Mouse (Mus musculus) limb, embryonic 10.5 days (tissue): ENCODE measurements around the gene Tinagl1. TPM values are rescaled to one million over a fixed set of nuclear protein-coding genes. Genes with fewer than 3 reads are reported as not detected.

Experiments
- DNase-seq: peaks from one replicate; pipeline ENCODE4 v3.0.0-alpha.2; 2017; ENCODE audit warnings: low spot score
- H3K27ac ChIP-seq: fragments of 300-500 bp; sonication (generic); 2 replicates; pipeline ENCODE4 v1.5.1; 2016; ENCODE audit warnings: mild to moderate bottlenecking
- H3K27me3 ChIP-seq: fragments of 300-500 bp; sonication (generic); 2 replicates; pipeline ENCODE4 v1.6.1; 2016; ENCODE audit warnings: low read depth, mild to moderate bottlenecking; ENCODE audit not compliant: poor library complexity, severe bottlenecking
- H3K36me3 ChIP-seq: fragments of 300-500 bp; sonication (generic); 2 replicates; pipeline ENCODE4 v1.6.1; 2016; ENCODE audit warnings: mild to moderate bottlenecking, moderate library complexity
- H3K4me1 ChIP-seq: fragments of 300-500 bp; sonication (generic); 2 replicates; pipeline ENCODE4 v1.6.1; 2016
- H3K4me3 ChIP-seq: fragments of 300-500 bp; sonication (generic); 2 replicates; pipeline ENCODE4 v1.5.1; 2016; ENCODE audit warnings: mild to moderate bottlenecking, moderate library complexity
- H3K9me3 ChIP-seq: fragments of 300-500 bp; sonication (generic); replicated peaks from 2 replicates; pipeline ENCODE4 v1.6.1; 2016; ENCODE audit warnings: mild to moderate bottlenecking
- WGBS: fragments of 180-500 bp; shearing (Covaris S2); methylation state at CpG from one replicate; pipeline ENCODE4 v1.1.7; 2016; 5-methylcytosine and 5-hydroxymethylcytosine counted together
- polyA plus RNA-seq: library from polyadenylated mRNA; unstranded; fragments of >200 nt; fragmentation: Nextera tagmentation; extraction: Ambion mirVana; gene quantifications from 2 replicates; pipeline ENCODE4 v1.2.1, GENCODE M21; 2016

Tinagl1 gene
- polyA plus RNA-seq, 1 experiment from 2014 or later: 8.1 TPM

DNA sequence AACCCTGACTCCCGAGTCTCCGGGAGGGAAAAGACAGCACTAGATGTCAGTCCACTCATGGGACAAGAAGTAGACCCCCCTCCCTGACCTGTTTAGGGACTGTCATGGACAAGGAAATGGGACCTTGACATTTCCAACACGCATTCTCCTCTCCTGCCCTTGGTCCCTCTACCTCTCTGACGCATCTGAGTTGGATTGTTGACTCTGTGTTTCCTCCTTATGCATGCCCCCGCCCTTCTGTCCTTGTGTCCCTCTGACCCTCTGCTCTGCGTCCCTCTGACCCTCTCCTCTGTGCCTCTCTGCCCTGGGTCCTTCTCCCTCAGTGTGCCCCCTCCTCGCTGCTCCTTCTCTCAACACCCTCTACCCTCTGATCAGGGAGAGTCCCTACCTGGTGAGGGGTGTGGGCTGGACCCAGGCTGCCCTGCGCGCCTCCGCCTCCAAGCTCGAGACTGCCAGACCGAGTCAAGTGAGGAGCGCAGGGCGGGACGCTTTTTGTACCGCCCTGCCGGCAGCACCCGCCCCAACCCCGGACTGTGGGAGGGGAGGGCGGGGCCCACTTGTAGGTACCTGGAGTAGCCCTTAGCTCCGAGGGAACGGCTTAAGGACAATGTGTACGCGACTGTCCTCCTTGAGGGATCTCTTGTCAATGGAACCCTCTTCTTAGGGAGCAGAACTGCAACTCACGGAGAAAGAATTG, 439 bp downstream of the Tinagl1 start:
- Histone ChIP-seq H3K4me1 (peaks cover 62% of the 10 kb centered on the region), H3K9me3 (no peaks in the 10 kb centered on the region), H3K27ac (peak overlapping the region; percentile 69), H3K27me3 (peaks cover 39% of the 10 kb centered on the region), H3K4me3 (peak overlapping the region; percentile 45), H3K36me3 (no peaks in the 10 kb centered on the region)
- DNase-seq: peak; percentile 69
- WGBS: 4% methylated on average over 25 of the region's 25 CpGs

DNA sequence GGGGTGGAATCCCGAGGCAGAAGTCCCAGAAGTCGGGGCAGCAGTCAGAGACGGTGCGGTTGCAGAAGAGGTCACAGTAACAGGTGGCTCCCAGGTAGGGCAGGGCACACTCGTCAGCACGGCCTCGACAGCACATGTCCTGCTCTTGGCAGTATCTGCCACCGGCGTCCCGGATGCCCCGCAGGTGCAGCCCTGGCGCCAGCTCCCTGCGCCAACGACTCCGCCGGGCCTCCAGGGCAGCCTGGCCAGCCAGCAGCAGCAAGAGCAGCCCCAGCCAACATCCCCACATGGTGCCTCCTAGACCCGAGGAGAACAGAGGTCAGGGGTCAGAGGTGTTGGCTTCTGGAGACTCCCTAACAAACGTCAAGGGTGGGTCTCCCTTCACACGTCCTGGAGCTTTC, 1.0 kb downstream of the Tinagl1 start:
- DNase-seq: no peak
- Histone ChIP-seq H3K36me3 (no peaks in the 10 kb centered on the region), H3K4me1 (peaks cover 64% of the 10 kb centered on the region), H3K4me3 (peak overlapping the region; percentile 45), H3K9me3 (no peaks in the 10 kb centered on the region), H3K27ac (peak overlapping the region; percentile 69), H3K27me3 (peaks cover 39% of the 10 kb centered on the region)
- WGBS: 34% methylated on average over 19 of the region's 19 CpGs

DNA sequence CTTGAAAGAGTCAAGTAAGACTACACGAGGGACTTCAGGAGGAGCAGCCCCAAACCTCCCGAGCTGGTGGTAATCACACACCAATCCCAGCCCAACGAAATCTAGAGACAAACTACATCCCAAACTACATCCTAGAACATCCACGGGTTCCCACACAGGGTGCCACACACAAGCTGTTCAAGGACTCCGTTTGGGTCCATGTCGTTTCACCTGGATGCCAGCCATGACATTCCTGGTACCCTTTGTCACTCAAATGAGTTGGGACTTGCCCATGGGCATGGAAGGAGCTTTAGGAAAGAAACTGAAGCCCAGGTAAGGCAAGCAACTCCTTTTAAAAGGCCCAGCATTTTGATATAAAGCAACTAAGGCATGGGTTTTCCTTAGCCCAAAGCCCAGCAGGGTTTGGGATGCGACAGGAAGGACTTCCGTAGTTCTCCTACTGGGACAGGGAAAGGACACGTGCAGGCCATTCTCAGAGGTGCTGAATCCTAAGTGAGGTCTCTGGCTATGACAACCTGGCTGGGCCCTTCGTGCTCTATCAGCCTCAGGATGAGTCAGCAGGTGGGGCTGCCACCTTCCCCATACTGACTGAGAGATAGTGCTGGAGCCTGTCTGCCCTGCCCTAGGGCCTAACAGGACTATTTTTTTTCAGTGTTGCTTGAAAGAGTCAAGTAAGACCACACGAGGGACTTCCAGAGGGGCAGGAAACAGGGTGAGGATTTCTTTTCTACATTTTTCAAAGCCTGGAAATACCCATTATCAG, 1.7 kb downstream of the Tinagl1 start:
- WGBS: 71% methylated on average over 11 of the region's 11 CpGs
- DNase-seq: no peak
- peaks cover 70% of the 10 kb centered on the region for H3K4me1 ChIP-seq
- no peaks in the 10 kb centered on the region for H3K36me3 ChIP-seq
- H3K9me3 ChIP-seq: no peaks in the 10 kb centered on the region
- 0 out of 2 replicates have a peak overlapping the region, but pooled peaks have one; percentile 7 for H3K4me3 ChIP-seq
- H3K27ac ChIP-seq: peak overlapping the region; percentile 85; the same call in 1 of the 2 replicates
- peaks cover 43% of the 10 kb centered on the region for H3K27me3 ChIP-seq

DNA sequence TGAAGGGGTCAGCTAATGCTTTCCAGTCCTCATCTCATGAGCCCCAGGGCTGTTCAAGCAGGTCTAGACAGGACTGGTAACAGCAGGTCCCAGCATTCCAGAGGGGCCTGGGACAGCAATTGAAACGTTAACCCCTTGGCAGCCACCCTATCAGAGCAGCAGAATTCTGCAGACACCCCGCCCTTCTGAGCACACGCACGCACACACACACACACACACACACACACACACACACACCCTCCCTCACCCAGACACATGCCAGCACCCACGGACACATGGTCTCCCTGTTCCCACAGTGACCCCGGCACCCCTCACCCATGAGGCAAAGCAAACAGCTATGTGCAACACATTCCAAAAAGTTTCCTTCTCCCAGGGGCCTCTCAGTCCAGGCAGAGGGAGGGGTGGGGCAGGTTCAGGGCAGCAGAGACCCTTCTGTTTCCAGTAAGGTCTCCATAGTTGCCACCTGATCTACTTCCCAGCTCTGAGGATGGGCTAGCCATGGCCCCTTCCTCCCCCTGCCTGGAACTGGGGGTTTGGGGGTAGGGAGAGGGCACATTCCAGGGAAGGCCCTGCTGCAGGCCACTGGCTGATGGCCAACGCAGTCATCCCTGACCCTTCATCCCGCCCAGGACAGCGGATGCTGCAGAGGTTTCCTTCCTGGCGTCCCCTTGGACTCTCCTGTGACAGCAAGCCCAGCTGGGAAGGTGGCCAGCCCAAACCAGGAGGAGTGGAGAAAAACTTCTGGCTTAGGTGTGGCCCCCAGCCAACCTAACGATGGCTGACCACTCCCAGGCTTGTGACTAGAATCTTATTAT, 2.8 kb downstream of the Tinagl1 start:
- Histone ChIP-seq H3K27me3 (peaks cover 54% of the 10 kb centered on the region), H3K9me3 (no peaks in the 10 kb centered on the region), H3K4me3 (peak overlapping the region; percentile 24; the same call in 1 of the 2 replicates), H3K27ac (peak overlapping the region; percentile 85), H3K36me3 (no peaks in the 10 kb centered on the region), H3K4me1 (peaks cover 80% of the 10 kb centered on the region)
- 64% methylated on average over 11 of the region's 11 CpGs for WGBS
- DNase-seq: peak; percentile 67

DNA sequence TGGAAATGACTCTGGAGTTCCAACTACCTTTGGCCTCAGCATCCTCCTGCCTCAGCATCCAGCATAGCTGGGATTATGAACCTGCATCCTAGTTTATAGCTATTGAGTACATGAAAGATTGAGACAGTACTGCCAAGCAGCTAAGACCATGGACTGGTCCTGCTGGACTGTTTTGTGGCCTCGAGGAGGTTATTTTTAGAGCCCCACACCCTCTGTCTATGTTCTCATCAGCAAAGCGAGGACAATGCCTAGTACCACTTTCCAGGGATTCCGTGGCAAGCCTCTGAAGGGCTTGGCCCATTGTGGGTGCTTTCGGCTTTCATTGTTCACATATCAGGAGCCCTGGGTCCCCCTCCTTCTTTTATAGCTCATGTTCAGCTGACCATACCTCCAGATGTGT, 4.6 kb downstream of the Tinagl1 start:
- WGBS: 91% methylated on average over 4 of the region's 4 CpGs
- H3K36me3 ChIP-seq: no peaks in the 10 kb centered on the region
- DNase-seq: no peak
- H3K27ac ChIP-seq: no peak overlapping the region
- no peak overlapping the region for H3K4me3 ChIP-seq
- H3K4me1 ChIP-seq: peaks cover 75% of the 10 kb centered on the region
- no peaks in the 10 kb centered on the region for H3K9me3 ChIP-seq
- peaks cover 60% of the 10 kb centered on the region for H3K27me3 ChIP-seq

DNA sequence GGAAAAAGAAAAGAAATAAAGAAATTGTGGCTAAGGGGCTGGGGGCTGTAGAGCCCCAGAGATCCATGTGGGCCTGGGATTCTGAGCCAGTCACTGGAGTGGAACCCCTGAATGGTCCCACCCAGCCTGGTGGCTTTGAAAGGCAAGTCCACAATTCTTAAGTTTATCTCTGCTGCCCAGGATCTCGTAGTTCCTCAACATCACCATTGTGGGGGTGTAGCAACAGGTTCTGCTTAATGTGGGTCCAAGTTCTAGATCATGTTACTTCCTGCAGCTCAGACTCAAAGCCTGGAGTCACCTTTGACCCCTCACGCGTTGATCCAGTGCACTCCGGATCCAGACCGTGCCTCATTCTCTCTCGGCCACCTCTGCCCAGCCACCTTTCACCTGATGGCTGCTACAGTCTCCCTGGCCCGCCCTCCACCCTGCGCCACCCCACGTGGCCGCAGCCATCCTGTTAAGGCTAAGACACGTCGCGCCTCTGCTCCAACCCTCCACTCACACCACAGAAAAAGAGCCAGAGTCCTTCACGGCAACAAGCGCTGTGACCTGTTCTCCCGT, 5.4 kb downstream of the Tinagl1 start:
- Histone ChIP-seq H3K36me3 (no peaks in the 10 kb centered on the region), H3K9me3 (no peaks in the 10 kb centered on the region), H3K4me3 (no peak overlapping the region), H3K27ac (no peak overlapping the region), H3K27me3 (peaks cover 60% of the 10 kb centered on the region), H3K4me1 (peaks cover 66% of the 10 kb centered on the region)
- 85% methylated on average over 16 of the region's 16 CpGs for WGBS
- DNase-seq: no peak

DNA sequence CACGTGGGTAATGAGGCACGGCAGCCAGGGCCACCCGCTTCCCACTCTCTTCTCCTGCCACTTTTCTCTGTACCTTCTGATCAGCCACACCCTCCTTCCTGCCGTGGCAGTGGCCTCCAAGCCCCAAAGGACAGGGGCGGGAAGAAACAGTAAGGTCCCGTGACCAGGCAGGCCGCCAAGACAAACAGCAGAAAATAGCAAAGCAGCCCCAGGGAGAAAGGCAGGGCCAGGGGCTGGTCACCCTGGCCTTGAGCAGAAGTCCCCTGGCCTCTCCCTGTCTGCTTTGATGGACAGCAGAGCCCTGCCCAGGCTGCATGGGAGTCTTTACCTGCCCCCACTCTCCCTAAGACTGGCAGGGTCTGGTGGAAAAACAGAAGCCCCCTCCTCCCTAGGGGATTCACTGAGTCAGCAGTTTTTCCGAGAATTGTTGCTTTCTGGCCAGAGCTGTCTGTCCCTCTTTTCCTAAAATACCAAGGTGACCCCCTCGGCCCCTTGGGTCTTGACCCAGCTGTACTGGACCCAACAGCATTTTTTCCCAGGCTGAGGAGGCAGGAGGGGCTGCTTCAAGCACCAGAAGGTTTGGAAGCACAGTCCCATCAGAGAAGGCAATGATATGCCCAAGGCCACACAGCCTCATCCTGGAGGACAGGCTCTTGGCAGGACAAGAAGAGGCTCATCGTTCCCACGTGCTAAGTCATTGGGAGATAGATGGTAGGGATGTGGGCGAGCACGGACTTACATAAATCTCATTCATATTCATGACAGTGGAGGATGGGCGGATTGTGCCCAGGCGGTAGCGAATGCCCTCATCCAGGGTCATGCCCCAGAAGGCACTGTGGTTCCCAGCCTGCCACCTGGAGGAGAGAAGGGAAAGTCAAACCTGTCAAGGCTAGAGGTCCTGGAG, 6.4 kb downstream of the Tinagl1 start:
- Histone ChIP-seq H3K4me3 (no peak overlapping the region), H3K9me3 (no peaks in the 10 kb centered on the region), H3K27me3 (peaks cover 60% of the 10 kb centered on the region), H3K4me1 (peaks cover 65% of the 10 kb centered on the region), H3K27ac (peak overlapping the region; percentile 58), H3K36me3 (no peaks in the 10 kb centered on the region)
- DNase-seq: peak; percentile 35
- 54% methylated on average over 16 of the region's 16 CpGs for WGBS

DNA sequence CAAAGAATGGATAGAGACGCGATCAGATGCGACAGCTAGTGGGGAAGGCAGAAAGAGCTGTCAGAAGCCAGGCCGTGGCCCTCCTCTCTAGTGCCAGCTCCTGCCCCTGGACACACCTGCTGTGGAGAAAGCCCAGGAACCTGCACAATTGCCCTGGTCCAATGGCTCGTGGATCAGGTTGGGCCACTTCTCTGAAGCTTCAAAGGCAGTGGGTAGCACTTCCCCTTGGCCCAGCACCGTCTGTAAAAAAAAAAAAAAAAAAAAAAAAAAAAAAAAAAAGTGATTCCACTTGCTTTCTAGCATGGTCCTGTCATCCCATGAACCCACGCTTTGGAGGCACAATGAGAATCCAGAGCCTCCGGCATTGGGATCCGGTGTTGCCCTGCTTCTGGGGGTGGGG, 7.1 kb downstream of the Tinagl1 start:
- peaks cover 60% of the 10 kb centered on the region for H3K27me3 ChIP-seq
- peak overlapping the region; percentile 34 for H3K4me3 ChIP-seq
- WGBS: 47% methylated on average over 9 of the region's 9 CpGs
- no peaks in the 10 kb centered on the region for H3K36me3 ChIP-seq
- DNase-seq: no peak
- peaks cover 65% of the 10 kb centered on the region for H3K4me1 ChIP-seq
- H3K27ac ChIP-seq: peak overlapping the region; percentile 4; the same call in 1 of the 2 replicates
- no peaks in the 10 kb centered on the region for H3K9me3 ChIP-seq

DNA sequence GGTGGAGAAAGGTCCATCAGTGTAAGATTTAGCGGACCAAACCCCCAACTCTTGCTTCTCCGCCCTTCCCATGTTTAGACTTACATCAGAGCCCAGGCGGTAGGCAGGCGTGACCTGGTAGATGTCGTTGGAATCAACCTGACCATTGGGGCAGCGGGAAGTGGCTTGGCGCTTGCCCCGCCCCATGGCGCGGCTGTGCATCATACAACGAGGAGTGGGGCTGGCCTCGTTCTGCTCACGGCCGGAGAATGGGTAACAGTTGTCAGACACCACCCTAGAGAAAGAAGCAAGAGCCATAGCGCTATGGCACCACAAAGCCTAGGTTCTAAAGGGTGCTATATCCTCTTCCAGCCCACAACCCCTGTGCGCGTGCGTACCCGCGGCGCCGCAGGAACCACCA, 7.6 kb downstream of the Tinagl1 start:
- Histone ChIP-seq H3K4me3 (peak overlapping the region; percentile 34), H3K36me3 (no peaks in the 10 kb centered on the region), H3K27me3 (peaks cover 63% of the 10 kb centered on the region), H3K9me3 (no peaks in the 10 kb centered on the region), H3K4me1 (peaks cover 65% of the 10 kb centered on the region), H3K27ac (peak overlapping the region; percentile 4; the same call in 1 of the 2 replicates)
- WGBS: 54% methylated on average over 22 of the region's 22 CpGs
- peak; percentile 32 for DNase-seq

DNA sequence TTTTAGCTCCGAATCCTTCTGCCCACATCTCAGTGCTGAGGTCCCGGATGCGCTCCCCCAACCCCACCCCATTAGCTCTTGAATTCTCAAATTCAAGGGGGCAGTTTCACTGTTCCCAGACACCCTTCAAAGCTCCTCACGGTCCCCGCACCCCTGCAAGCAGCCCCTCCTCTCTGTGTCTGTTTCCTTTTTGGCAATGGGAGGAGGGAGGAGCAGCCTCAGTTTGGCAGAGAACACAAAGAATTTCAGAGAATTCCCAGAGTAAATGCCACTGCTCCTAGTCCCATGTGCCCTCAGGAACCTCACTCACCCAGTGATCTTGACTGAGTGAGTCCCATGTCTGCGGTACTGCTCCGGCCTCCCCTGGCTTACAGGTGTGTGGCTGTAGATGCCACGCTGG, 8.3 kb downstream of the Tinagl1 start:
- no peaks in the 10 kb centered on the region for H3K36me3 ChIP-seq
- WGBS: 79% methylated on average over 8 of the region's 8 CpGs
- no peaks in the 10 kb centered on the region for H3K9me3 ChIP-seq
- H3K27ac ChIP-seq: no peak overlapping the region
- peaks cover 70% of the 10 kb centered on the region for H3K27me3 ChIP-seq
- peaks cover 62% of the 10 kb centered on the region for H3K4me1 ChIP-seq
- no peak for DNase-seq
- no peak overlapping the region for H3K4me3 ChIP-seq

DNA sequence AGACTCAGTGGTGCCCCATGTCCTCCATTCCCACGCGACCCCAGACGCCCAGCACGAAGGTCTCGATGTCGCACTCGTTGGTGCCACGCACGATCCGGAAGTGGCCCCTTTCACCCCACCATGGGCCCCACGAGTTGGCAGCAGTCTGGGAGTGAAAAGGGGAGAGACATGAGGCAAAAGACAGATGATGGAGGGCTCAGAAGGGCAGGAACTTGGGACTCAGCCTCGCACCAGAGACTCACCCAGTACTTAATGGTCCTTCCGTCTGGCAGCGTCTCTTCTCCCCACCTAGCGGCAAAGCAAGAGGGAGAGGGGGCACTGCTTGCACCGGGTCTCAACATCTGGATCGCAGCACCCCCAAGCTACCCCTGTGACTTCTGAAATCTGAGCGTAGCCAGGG, 8.9 kb downstream of the Tinagl1 start:
- 77% methylated on average over 18 of the region's 18 CpGs for WGBS
- Histone ChIP-seq H3K4me1 (peaks cover 56% of the 10 kb centered on the region), H3K4me3 (no peak overlapping the region), H3K36me3 (no peaks in the 10 kb centered on the region), H3K27ac (0 out of 2 replicates have a peak overlapping the region, but pooled peaks have one; percentile 25), H3K27me3 (peaks cover 76% of the 10 kb centered on the region), H3K9me3 (no peaks in the 10 kb centered on the region)
- DNase-seq: no peak

DNA sequence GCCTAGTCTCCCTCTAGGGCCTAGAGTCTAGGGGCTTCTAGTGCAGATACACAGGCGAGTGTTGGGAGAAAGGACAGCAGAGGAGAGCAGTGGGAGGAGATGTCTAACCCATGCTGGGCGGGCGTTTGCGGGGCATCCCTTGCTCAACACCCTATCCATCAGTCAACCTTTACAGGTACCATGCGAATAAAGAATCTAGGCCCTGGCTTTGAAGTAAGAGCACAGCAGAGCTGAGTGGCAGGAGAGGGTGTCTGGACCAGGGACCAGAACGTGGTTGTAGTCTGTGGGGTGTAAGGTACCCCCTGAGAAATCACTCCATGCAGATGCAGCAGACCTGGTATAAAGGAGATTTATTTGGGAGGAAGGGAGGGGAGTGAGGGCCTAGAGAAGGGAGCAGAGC, 10.8 kb downstream of the Tinagl1 start:
- Histone ChIP-seq H3K27me3 (peaks cover 84% of the 10 kb centered on the region), H3K27ac (peak overlapping the region; percentile 75)

More for the DNA sequence above, 10.8 kb downstream of the Tinagl1 start:
- Histone ChIP-seq H3K4me3 (no peak overlapping the region), H3K4me1 (peaks cover 54% of the 10 kb centered on the region), H3K9me3 (no peaks in the 10 kb centered on the region), H3K36me3 (no peaks in the 10 kb centered on the region)
- 61% methylated on average over 6 of the region's 6 CpGs for whole genome bisulfite sequencing
- no peak for DNase-seq
